Mouse (Mus musculus): ENCODE results near the gene Cyp2d26. TPM values are rescaled to one million over a fixed set of nuclear protein-coding genes. Genes with fewer than 3 reads are reported as not detected.

Gene Cyp2d26
- total RNA-seq, 1 experiment from 2014 or later: 107 TPM

DNA sequence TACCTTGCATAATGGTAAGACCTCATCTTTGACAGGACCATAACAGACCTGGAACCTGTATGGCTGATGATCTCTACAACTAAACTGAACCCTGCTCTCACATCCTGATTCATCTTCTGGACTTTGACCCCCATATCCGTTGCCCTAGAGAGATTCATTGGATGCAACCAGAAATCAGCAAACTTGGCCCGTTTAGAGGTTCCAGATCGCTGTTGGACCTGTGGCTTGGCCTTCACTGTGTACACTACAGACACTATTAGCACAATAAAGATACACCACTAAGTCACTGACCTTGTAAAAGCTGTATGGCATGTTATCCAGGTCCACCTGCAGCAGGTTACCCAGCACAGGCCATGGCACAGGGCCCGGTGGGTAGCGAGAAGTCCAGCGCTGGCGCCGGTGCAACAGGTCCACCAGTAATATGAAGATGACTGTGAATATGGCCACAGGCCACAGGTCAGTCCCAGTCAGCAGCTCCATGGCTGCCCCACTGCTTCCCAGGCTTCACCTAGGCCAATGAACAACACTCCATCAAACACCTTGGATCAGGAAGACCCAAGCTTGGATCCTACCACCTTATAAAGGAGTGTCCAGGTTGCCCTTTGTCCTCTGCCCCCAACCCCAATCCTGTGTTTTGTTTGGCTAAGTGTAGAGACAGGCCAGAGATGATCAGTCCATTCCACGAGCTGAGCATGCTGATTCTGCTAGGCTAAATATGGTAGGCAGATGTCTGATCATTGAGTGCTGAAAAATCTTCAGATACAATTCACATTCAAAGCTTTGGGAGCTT is 30.3 kb downstream of the Cyp2d26 start, which contains the start of gene Cyp2d40:
Gene Cyp2d40 (minus strand): TSS at position 553 of the 790 bp plus-strand sequence.
- DNase-seq: no peak

DNA sequence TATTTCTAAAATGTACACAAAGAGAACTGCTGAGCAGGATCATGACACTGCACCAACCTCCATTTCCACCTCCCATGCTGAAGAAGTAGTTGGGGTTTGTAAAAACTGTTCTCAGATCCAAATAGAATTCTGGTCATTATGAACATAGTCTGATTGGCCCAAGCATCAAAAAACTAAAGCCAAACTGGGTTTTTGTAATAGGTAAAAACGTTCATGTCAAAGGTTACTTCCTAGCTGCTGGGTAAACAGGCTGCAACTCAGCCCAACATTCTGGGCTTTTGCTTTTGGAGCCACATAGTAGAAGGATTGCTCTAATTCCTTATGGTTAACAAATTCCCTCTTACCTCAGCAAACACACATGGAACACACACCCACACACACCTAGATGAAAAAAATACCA is 46.0 kb downstream of the Cyp2d26 start:
- no peak for DNase-seq

DNA sequence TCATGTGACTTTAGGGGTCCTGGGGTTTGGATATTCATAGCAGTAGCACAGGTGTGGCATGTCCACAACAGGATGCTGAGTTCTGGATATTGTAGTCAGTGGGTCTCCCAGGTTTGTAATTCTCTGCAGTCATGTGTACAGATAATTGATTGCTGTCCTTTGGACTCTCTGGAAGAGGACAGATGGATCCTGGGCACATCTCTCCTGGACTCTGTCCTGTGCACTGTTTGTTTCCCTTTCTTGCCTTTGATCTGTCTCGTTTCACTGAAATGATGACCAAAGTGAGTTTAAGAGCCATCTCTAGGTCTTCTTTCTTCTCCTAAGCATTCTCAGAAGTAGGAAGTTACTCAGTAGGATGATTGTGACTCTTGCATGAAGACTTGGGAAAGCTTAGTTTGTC is 46.6 kb downstream of the Cyp2d26 start:
- DNase-seq: no peak

Small RNAs within 50 kb of the gene (microRNA-seq; reads per million reads assigned to microRNA genes)
- 0 reads per million in 2 experiments for gene Gm27618

Other genes with a start within 250 kb of the Cyp2d26 start
- gene Cyp2d12, start 239.2 kb downstream of the Cyp2d26 start, total RNA-seq (2021): 0.26 TPM in 1 of 2 replicates, not detected in the other
- gene Cyp2d34, start 173.3 kb downstream of the Cyp2d26 start, total RNA-seq (2021): not detected in 2 replicates
- 2.0 TPM in 1 of 2 replicates, not detected in the other for gene Cyp2d40, start 30.1 kb downstream of the Cyp2d26 start, total RNA-seq (2021)
- 75.9 and 85.4 TPM in 2 replicates for gene Tcf20, start 193.6 kb upstream of the Cyp2d26 start, total RNA-seq (2021)
- gene Nfam1, start 239.0 kb upstream of the Cyp2d26 start, total RNA-seq (2021): 2.6 and 5.9 TPM in 2 replicates

All from adrenal gland, postnatal 14 days (tissue).